Mouse (Mus musculus) embryo, embryonic 11.5 days (tissue): Measurements from ENCODE around the gene Pck2.

ENCODE experiments used
- DNase-seq: peaks from one replicate; pipeline ENCODE4 v3.0.0-alpha.2; 2012; ENCODE audit warnings: low read depth, low spot score

Pck2 gene

GRCm38 (mm10) chr14:55575711-55576110 is 35.6 kb downstream of the Pck2 start:
- no peak for DNase-seq

- no peak for DNase-seq
Measured at GRCm38 (mm10) chr14:55576376-55576775, 36.3 kb downstream of the Pck2 start.

- peak; percentile 56 for DNase-seq
Measured at GRCm38 (mm10) chr14:55577871-55578667, 38.0 kb downstream of the Pck2 start, which contains the start of gene Psme1. Gene Psme1 (plus strand): TSS chr14:55578123.

- DNase-seq = no peak
Measured at GRCm38 (mm10) chr14:55578668-55579269, 38.7 kb downstream of the Pck2 start.

- DNase-seq = no peak
Measured at GRCm38 (mm10) chr14:55579511-55580496, 39.7 kb downstream of the Pck2 start.

- no peak for DNase-seq
Measured at GRCm38 (mm10) chr14:55580731-55581130, 40.7 kb downstream of the Pck2 start.

GRCm38 (mm10) chr14:55581981-55582681 is 42.1 kb downstream of the Pck2 start:
- DNase-seq = no peak

- no peak for DNase-seq
Measured at GRCm38 (mm10) chr14:55584303-55584701, 44.2 kb downstream of the Pck2 start.

GRCm38 (mm10) chr14:55584702-55585565 is 44.9 kb downstream of the Pck2 start, which contains the start of gene Emc9:
Gene Emc9 (minus strand): TSS chr14:55585302.
- no peak for DNase-seq

GRCm38 (mm10) chr14:55585566-55585960 is 45.5 kb downstream of the Pck2 start:
- DNase-seq = no peak

- no peak for DNase-seq
Measured at GRCm38 (mm10) chr14:55586149-55586548, 46.1 kb downstream of the Pck2 start.

- no peak for DNase-seq
Measured at GRCm38 (mm10) chr14:55589271-55589670, 49.2 kb downstream of the Pck2 start.

GRCm38 (mm10) chr14:55589771-55590448 is 49.8 kb downstream of the Pck2 start:
- no peak for DNase-seq

- DNase-seq = peak; percentile 93
Measured at GRCm38 (mm10) chr14:55590748-55591330, 50.8 kb downstream of the Pck2 start, which contains the start of gene Psme2. Gene Psme2 (minus strand): TSS chr14:55591113.

- peak; percentile 81 for DNase-seq
Measured at GRCm38 (mm10) chr14:55591331-55591891, 51.3 kb downstream of the Pck2 start, which contains the start of gene Rnf31. Gene Rnf31 (plus strand): TSS chr14:55591708.

- no peak for DNase-seq
Measured at GRCm38 (mm10) chr14:55592226-55592625, 52.2 kb downstream of the Pck2 start.

- DNase-seq = no peak
Measured at GRCm38 (mm10) chr14:55596036-55596690, 56.1 kb downstream of the Pck2 start.
